Mouse (Mus musculus): ENCODE data around the gene Rpl10a.

DNA sequence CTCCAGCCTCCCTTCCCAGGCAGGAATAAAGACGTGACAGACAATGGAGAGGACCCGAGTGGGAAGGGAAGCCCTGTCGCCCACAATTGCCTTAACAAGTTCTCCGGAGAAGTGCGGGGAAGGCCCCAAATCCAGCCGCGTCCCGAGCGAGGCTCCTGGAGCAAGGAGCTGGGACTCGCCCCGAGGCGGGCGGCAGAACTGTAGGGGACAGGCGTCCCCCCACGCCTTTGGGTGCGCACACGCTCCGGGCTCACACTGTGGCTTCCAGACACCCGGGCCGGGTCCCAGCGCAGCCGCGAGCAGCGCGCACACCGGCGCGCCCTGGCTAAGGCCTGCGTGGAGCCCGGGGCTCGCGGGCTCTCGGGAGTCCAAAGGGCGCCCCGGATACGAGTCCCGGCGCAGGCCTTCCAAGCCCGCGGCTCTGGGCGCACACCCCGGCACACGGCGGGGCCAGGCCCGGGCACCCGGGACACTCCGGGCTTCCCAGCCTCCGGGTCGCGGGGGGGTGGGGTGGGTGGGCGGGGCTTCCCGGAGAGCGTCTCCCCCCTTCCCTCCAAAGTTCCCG, 21.7 kb downstream of the Rpl10a start:
- TF ChIP-seq CTCF (IDR thresholded peaks at IDR 0.05; ENCODE audit: borderline replicate concordance, insufficient read depth, low read depth, low read length) (no peak), POLR2A (IDR thresholded peaks at IDR 0.05; ENCODE audit: borderline replicate concordance, insufficient read depth, low read length) (no peak)
